In the genomic region with DNA sequence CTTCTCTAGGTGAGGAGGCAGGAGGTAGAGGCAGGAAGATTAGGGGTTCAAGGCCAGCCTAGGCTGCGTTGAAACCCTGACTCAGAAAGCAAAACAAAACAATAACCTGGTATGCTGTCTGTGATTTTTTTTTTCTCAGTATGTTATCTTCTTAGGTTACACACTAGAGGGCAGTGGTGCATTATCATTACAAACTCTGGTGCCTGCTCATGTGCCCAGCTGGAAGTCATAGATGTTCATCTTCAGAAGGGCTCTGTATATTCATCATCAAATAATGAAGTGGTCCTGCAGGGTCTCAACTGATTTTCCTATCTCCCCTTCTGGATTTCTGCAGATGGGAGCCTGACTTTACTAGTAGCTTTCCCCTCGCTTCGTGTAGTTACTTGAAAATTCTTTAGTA, we compare ENCODE assay signal across 9 mouse cellular contexts.
DNase-seq lines count a peak whose midpoint lies in the region; ATAC-seq lines count a peak whose summit lies in the region.
"Had no signal": no experiment of that assay in that cellular context is flagged by ENCODE, and none has a peak within 500 bp of the region (broad histone marks: within the 10 kb centered on the region; RNA-seq: fewer than 3 reads in every experiment).

No protein-coding gene starts in this region.

- 61% methylated on average over 3 of the region's 3 CpGs for whole genome bisulfite sequencing in neural tube, embryonic 14.5 days
- WGBS in hindbrain, embryonic 16.5 days, result 59% methylated on average over 3 of the region's 3 CpGs

- no peak overlapping the region for H3K27ac ChIP-seq in neural tube, embryonic 14.5 days (ENCODE audit: low read depth, low read length)
- no peak overlapping the region for H3K27ac ChIP-seq in hindbrain, embryonic 16.5 days (ENCODE audit: low read depth, low read length)
- H3K27ac ChIP-seq: liver, embryonic 14.5 days had no signal

- peak; percentile 79 for ATAC-seq in frontal cortex, adult (ENCODE audit: low TSS enrichment)
- 0 out of 2 replicates have a peak, but pooled peaks have one; percentile 21 for ATAC-seq in neural tube, embryonic 14.5 days (ENCODE audit: low read depth)
- peak; percentile 40; the same call in 1 of the 2 replicates for ATAC-seq in hindbrain, embryonic 16.5 days

- no peak overlapping the region for H3K4me3 ChIP-seq in neural tube, embryonic 14.5 days (ENCODE audit: low read depth, low read length)
- no peak overlapping the region for H3K4me3 ChIP-seq in hindbrain, embryonic 16.5 days (ENCODE audit: low read length)

- no peak for DNase-seq in frontal cortex, postnatal 14 days (ENCODE audit: low spot score in 2 of 2)
- no peak for DNase-seq in neural tube, embryonic 10.5 days (ENCODE audit: extremely low spot score, low spot score)
- DNase-seq in yolk sac, embryonic 10.5 days (ENCODE audit: low spot score), result no peak
- DNase-seq in spleen, postnatal 10 days (ENCODE audit: low spot score in 2 of 2), result no peak
- DNase-seq in B cell, adult 2 months, result no peak

- no peak overlapping the region for H3K4me2 ChIP-seq in neural tube, embryonic 14.5 days (ENCODE audit: low read depth, low read length)
- H3K4me2 ChIP-seq in hindbrain, embryonic 16.5 days (ENCODE audit: low read length), result no peak overlapping the region

- H3K36me3 ChIP-seq in neural tube, embryonic 14.5 days (ENCODE audit: control insufficient read depth, insufficient read depth, low read length), result no peaks in the 10 kb centered on the region
- H3K36me3 ChIP-seq in hindbrain, embryonic 16.5 days (ENCODE audit: control insufficient read depth, insufficient read depth, low read length), result no peaks in the 10 kb centered on the region

- no peaks in the 10 kb centered on the region for H3K9me3 ChIP-seq in neural tube, embryonic 14.5 days (ENCODE audit: control insufficient read depth, low read length)
- no peaks in the 10 kb centered on the region for H3K9me3 ChIP-seq in hindbrain, embryonic 16.5 days (ENCODE audit: control insufficient read depth, low read length)

- H3K9ac ChIP-seq in neural tube, embryonic 14.5 days (replicated peaks; ENCODE audit: low read depth, low read length), result no peak overlapping the region
- no peak overlapping the region for H3K9ac ChIP-seq in hindbrain, embryonic 16.5 days (ENCODE audit: low read depth, low read length)
- H3K9ac ChIP-seq: liver, embryonic 14.5 days had no signal

- no peaks in the 10 kb centered on the region for H3K27me3 ChIP-seq in neural tube, embryonic 14.5 days (ENCODE audit: control insufficient read depth, insufficient read depth, low read length)
- no peaks in the 10 kb centered on the region for H3K27me3 ChIP-seq in hindbrain, embryonic 16.5 days (replicated peaks; ENCODE audit: control insufficient read depth, insufficient read depth, low read length)

- no peaks in the 10 kb centered on the region for H3K4me1 ChIP-seq in neural tube, embryonic 14.5 days (ENCODE audit: control insufficient read depth, insufficient read depth, low read length)
- H3K4me1 ChIP-seq in hindbrain, embryonic 16.5 days (ENCODE audit: control insufficient read depth, insufficient read depth, low read depth, low read length), result peaks cover 3% of the 10 kb centered on the region; the same call in 1 of the 2 replicates

Comparison
In these comparisons a context has a peak if more than half of its experiments do, and no peak if none do; other contexts are left out.
1. ATAC-seq: peak in every context shown above with its lines; median percentile 79 in frontal cortex, adult; 40 in hindbrain, embryonic 16.5 days; 21 in neural tube, embryonic 14.5 days.